Mouse (Mus musculus): ENCODE measurements around the gene Filip1.

GRCm38 (mm10) chr9:79926464-79927155 lies 86.0 kb downstream of the Filip1 start:
- TF ChIP-seq EP300 (IDR thresholded peaks at IDR 0.05; ENCODE audit: low read depth) (no peak), CTCF (IDR thresholded peaks at IDR 0.05; ENCODE audit: low read depth) (no peak)
